25 mouse cellular contexts compared by ENCODE assay signal in genomic region chr11:30147882-30148281, GRCm38 (mm10).
DNase-seq lines count a peak whose midpoint lies in the region; ATAC-seq and TF ChIP-seq lines count a peak whose summit lies in the region.
"Had no signal": no experiment of that assay in that cellular context is flagged by ENCODE, and none has a peak within 500 bp of the region (broad histone marks: within the 10 kb centered on the region; RNA-seq: fewer than 3 reads in every experiment).

No protein-coding gene starts in this region.

- 86% methylated on average over 1 of the region's 1 CpGs for WGBS in hindbrain, postnatal 0 days
- WGBS in hindbrain, embryonic 11.5 days: 84% methylated on average over 1 of the region's 1 CpGs
- WGBS in liver, postnatal 0 days (ENCODE audit: insufficient replicate concordance): 83% methylated on average over 1 of the region's 1 CpGs

- ATAC-seq in hindbrain, postnatal 0 days: no peak
- no peak for ATAC-seq in hindbrain, embryonic 11.5 days (ENCODE audit: low FRiP score)
- no peak for ATAC-seq in liver, postnatal 0 days
- ATAC-seq in Patski: no peak
- ATAC-seq: forebrain, embryonic 15.5 days; hindbrain, embryonic 16.5 days had no signal

- in situ Hi-C loops in Patski (cut with MboI; ENCODE audit: low pct_unique_long_range_greater_than_20kb): no loop called here

- CTCF ChIA-PET in Patski (lab: Charles Lee): interaction anchor here (1.2 kb wide), 1 partner anchor 48 kb away, joined by 6 read pairs; no protein-coding TSS in a partner anchor

- H3K36me3 ChIP-seq in hindbrain, postnatal 0 days (ENCODE audit: insufficient read depth, low read length): peaks cover 56% of the 10 kb centered on the region
- no peaks in the 10 kb centered on the region for H3K36me3 ChIP-seq in hindbrain, embryonic 11.5 days (ENCODE audit: control insufficient read depth, insufficient read depth, low read length)
- peaks cover 61% of the 10 kb centered on the region for H3K36me3 ChIP-seq in liver, postnatal 0 days (replicated peaks; ENCODE audit: insufficient read depth, low read length)
- H3K36me3 ChIP-seq in splenic B cell, adult 2 months (ENCODE audit: control insufficient read depth, insufficient read depth, low read length, poor library complexity, severe bottlenecking): peaks cover 21% of the 10 kb centered on the region

- no peak for DNase-seq in hindbrain, postnatal 0 days (ENCODE audit: low spot score)
- no peak for DNase-seq in hindbrain, embryonic 11.5 days (ENCODE audit: low spot score)
- no peak for DNase-seq in liver, postnatal 0 days
- DNase-seq in liver (no peak), Patski (ENCODE audit: low read depth, low spot score) (no peak)
- DNase-seq in splenic B cell, adult 2 months (ENCODE audit: low read depth, low spot score): peak; percentile 41
- no peak for DNase-seq in embryo, embryonic 11 days
- DNase-seq in thymus, adult 18-20 months: no peak
- DNase-seq: adrenal gland, postnatal 14 days; cerebellum, adult 9-10 months; gastrocnemius, postnatal 10 days; heart, adult 18-20 months; kidney, adult 18-20 months; kidney, postnatal 14 days; right cerebral cortex, adult 18-20 months; right cerebral cortex, postnatal 4 days had no signal

- POLR2A ChIA-PET in Patski (lab: Charles Lee): no interaction called here

- H3K9ac ChIP-seq in hindbrain, postnatal 0 days (replicated peaks; ENCODE audit: low read length): no peak overlapping the region
- no peak overlapping the region for H3K9ac ChIP-seq in hindbrain, embryonic 11.5 days (ENCODE audit: low read depth, low read length)
- no peak overlapping the region for H3K9ac ChIP-seq in liver, postnatal 0 days (replicated peaks)
- H3K9ac ChIP-seq: forebrain, embryonic 15.5 days; heart, embryonic 15.5 days; limb, embryonic 13.5 days; liver, embryonic 15.5 days; neural tube, embryonic 15.5 days had no signal

- no peaks in the 10 kb centered on the region for H3K27me3 ChIP-seq in hindbrain, postnatal 0 days (ENCODE audit: insufficient read depth, low read length)
- no peaks in the 10 kb centered on the region for H3K27me3 ChIP-seq in hindbrain, embryonic 11.5 days (ENCODE audit: control insufficient read depth, insufficient read depth, low read length)
- no peaks in the 10 kb centered on the region for H3K27me3 ChIP-seq in liver, postnatal 0 days (ENCODE audit: insufficient read depth, low read length)
- no peaks in the 10 kb centered on the region for H3K27me3 ChIP-seq in Patski
- H3K27me3 ChIP-seq in splenic B cell, adult 2 months (ENCODE audit: control insufficient read depth, insufficient read depth, low read length, poor library complexity, severe bottlenecking): no peaks in the 10 kb centered on the region
- H3K27me3 ChIP-seq: forebrain, embryonic 15.5 days; heart, embryonic 15.5 days; limb, embryonic 13.5 days; liver, embryonic 15.5 days; neural tube, embryonic 15.5 days had no signal

- no peak overlapping the region for H3K4me2 ChIP-seq in hindbrain, postnatal 0 days (ENCODE audit: low read depth, low read length)
- no peak overlapping the region for H3K4me2 ChIP-seq in hindbrain, embryonic 11.5 days (replicated peaks; ENCODE audit: low read depth, low read length)
- H3K4me2 ChIP-seq in liver, postnatal 0 days (ENCODE audit: low read depth, low read length): no peak overlapping the region
- H3K4me2 ChIP-seq: forebrain, embryonic 15.5 days; heart, embryonic 15.5 days; limb, embryonic 13.5 days; liver, embryonic 15.5 days; midbrain, embryonic 11.5 days; neural tube, embryonic 15.5 days had no signal

- H3K27ac ChIP-seq in hindbrain, postnatal 0 days: no peak overlapping the region
- H3K27ac ChIP-seq in hindbrain, embryonic 11.5 days (ENCODE audit: low read depth, low read length): no peak overlapping the region
- no peak overlapping the region for H3K27ac ChIP-seq in liver, postnatal 0 days (ENCODE audit: low read depth)
- H3K27ac ChIP-seq: embryonic facial prominence, embryonic 10.5 days; forebrain, embryonic 15.5 days; limb, embryonic 13.5 days; liver, embryonic 15.5 days; neural tube, embryonic 15.5 days had no signal

- TF ChIP-seq EP300 in liver, postnatal 0 days (IDR thresholded peaks at IDR 0.05; ENCODE audit: low read depth): no peak

- H3K4me1 ChIP-seq in hindbrain, postnatal 0 days (ENCODE audit: insufficient read depth, low read length): no peaks in the 10 kb centered on the region
- no peaks in the 10 kb centered on the region for H3K4me1 ChIP-seq in hindbrain, embryonic 11.5 days (replicated peaks; ENCODE audit: control insufficient read depth, insufficient read depth, low read length)
- H3K4me1 ChIP-seq in liver, postnatal 0 days (ENCODE audit: insufficient read depth): no peaks in the 10 kb centered on the region
- H3K4me1 ChIP-seq: embryonic facial prominence, embryonic 10.5 days; forebrain, embryonic 15.5 days; limb, embryonic 13.5 days; liver, embryonic 15.5 days; neural tube, embryonic 15.5 days had no signal

- no peaks in the 10 kb centered on the region for H3K9me3 ChIP-seq in hindbrain, postnatal 0 days (ENCODE audit: low read length)
- no peaks in the 10 kb centered on the region for H3K9me3 ChIP-seq in hindbrain, embryonic 11.5 days (ENCODE audit: control insufficient read depth, low read length)
- H3K9me3 ChIP-seq in liver, postnatal 0 days (ENCODE audit: low read length): no peaks in the 10 kb centered on the region
- H3K9me3 ChIP-seq: embryonic facial prominence, embryonic 10.5 days; forebrain, embryonic 15.5 days; G1E; heart, embryonic 15.5 days; limb, embryonic 13.5 days; liver, embryonic 15.5 days; neural tube, embryonic 15.5 days had no signal

- no peak overlapping the region for H3K4me3 ChIP-seq in hindbrain, postnatal 0 days (ENCODE audit: low read length)
- H3K4me3 ChIP-seq in hindbrain, embryonic 11.5 days (ENCODE audit: low read depth, low read length): no peak overlapping the region
- no peak overlapping the region for H3K4me3 ChIP-seq in liver, postnatal 0 days (ENCODE audit: low read depth, low read length)
- H3K4me3 ChIP-seq: embryonic facial prominence, embryonic 10.5 days; forebrain, embryonic 15.5 days; heart, embryonic 15.5 days; limb, embryonic 13.5 days; liver, embryonic 15.5 days; neural tube, embryonic 15.5 days had no signal

- TF ChIP-seq CTCF in hindbrain, postnatal 0 days (IDR thresholded peaks at IDR 0.05; ENCODE audit: low read depth): 0 out of 2 replicates have a peak, but pooled peaks have one; percentile 12
- peak; percentile 45 for TF ChIP-seq CTCF in liver, postnatal 0 days (IDR thresholded peaks at IDR 0.05; ENCODE audit: low read depth)
- TF ChIP-seq CTCF in Patski (IDR thresholded peaks at IDR 0.05): peak; percentile 14
